Comparison of ENCODE assay signal across 9 mouse cellular contexts in genomic region chr17:36308855-36309254, GRCm38 (mm10). TPM values are rescaled to one million over a fixed set of nuclear protein-coding genes. Genes with fewer than 3 reads are reported as not detected.
DNase-seq lines count a peak whose midpoint lies in the region; ATAC-seq and TF ChIP-seq lines count a peak whose summit lies in the region.
"Not testable (repeated sequence)": the region's sequence is repeated elsewhere in the genome, so short reads cannot be mapped to it uniquely, and the experiment has no call there.
"Had no signal": no experiment of that assay in that cellular context is flagged by ENCODE, and none has a peak within 500 bp of the region (broad histone marks: within the 10 kb centered on the region; RNA-seq: fewer than 3 reads in every experiment).

No protein-coding gene starts in this region.

- not testable (repeated sequence) for TF ChIP-seq EP300 in heart, adult 2 months (IDR thresholded peaks at IDR 0.05; ENCODE audit: insufficient read depth, low read depth, low read length)

- peak; percentile 64; the same call in 1 of the 2 replicates for TF ChIP-seq CTCF in brain, embryonic 14.5 days (IDR thresholded peaks at IDR 0.05; ENCODE audit: borderline replicate concordance, extremely low read depth, insufficient read depth, insufficient read length)
- peak; percentile 76 for TF ChIP-seq CTCF in heart, adult 2 months (IDR thresholded peaks at IDR 0.05)
- TF ChIP-seq CTCF in kidney, postnatal 0 days (IDR thresholded peaks at IDR 0.05; ENCODE audit: low read depth) = peak; percentile 82

- WGBS in heart, adult 2 months = 1% methylated on average over 3 of the region's 3 CpGs
- WGBS in kidney, postnatal 0 days = 3% methylated on average over 3 of the region's 3 CpGs
- 1% methylated on average over 3 of the region's 3 CpGs for WGBS in limb, embryonic 14.5 days

- not testable (repeated sequence) for H3K4me3 ChIP-seq in heart, adult 2 months; kidney, postnatal 0 days (replicated peaks; ENCODE audit: low read depth, low read length); limb, embryonic 14.5 days (replicated peaks; ENCODE audit: low read length)

- not testable (repeated sequence) for H3K79me2 ChIP-seq in heart, adult 2 months (replicated peaks; ENCODE audit: control insufficient read depth, insufficient read depth, low read length)

- not testable (repeated sequence) for H3K27ac ChIP-seq in heart, adult 2 months; kidney, postnatal 0 days; limb, embryonic 14.5 days (replicated peaks; ENCODE audit: low read depth, low read length)

- H3K27me3 ChIP-seq in heart, adult 2 months (ENCODE audit: control insufficient read depth, insufficient read depth, low read length); kidney, postnatal 0 days (ENCODE audit: insufficient read depth, low read length); limb, embryonic 14.5 days (ENCODE audit: control insufficient read depth, insufficient read depth, low read length): not testable (repeated sequence)

- TF ChIP-seq POLR2A in brain, embryonic 14.5 days (IDR thresholded peaks at IDR 0.05; ENCODE audit: borderline replicate concordance, extremely low read depth, insufficient read depth, insufficient read length, poor library complexity, severe bottlenecking); heart, adult 2 months (IDR thresholded peaks at IDR 0.05; ENCODE audit: insufficient read depth, low read depth, low read length); limb, embryonic 14.5 days (IDR thresholded peaks at IDR 0.05; ENCODE audit: borderline replicate concordance, extremely low read depth, insufficient read depth, insufficient read length): not testable (repeated sequence)

- H3K4me2 ChIP-seq in kidney, postnatal 0 days (ENCODE audit: low read length); limb, embryonic 14.5 days (replicated peaks; ENCODE audit: low read depth, low read length, severe bottlenecking): not testable (repeated sequence)

- ATAC-seq in kidney, postnatal 0 days (replicated peaks; ENCODE audit: low FRiP score, low read depth) = not testable (repeated sequence)
- ATAC-seq in limb, embryonic 14.5 days (ENCODE audit: low FRiP score, low read depth) = 0 out of 2 replicates have a peak, but pooled peaks have one; percentile 30

- peak; percentile 82 for DNase-seq in CD4-positive helper T cell, adult 2 months (ENCODE audit: low read depth, low spot score)
- peak; percentile 93 for DNase-seq in brain, embryonic 14.5 days (ENCODE audit: low read depth)
- DNase-seq in fibroblast of lung, adult 2 months (ENCODE audit: low read depth) = peak; percentile 34
- DNase-seq in heart, adult 2 months = peak; percentile 36 to 45
- peak; percentile 82 for DNase-seq in kidney, postnatal 0 days (ENCODE audit: low spot score)
- DNase-seq in limb, embryonic 14.5 days (ENCODE audit: low spot score) = peak; percentile 81
- peak; percentile 89 for DNase-seq in naive thymus-derived CD4-positive, alpha-beta T cell, adult 2 months (ENCODE audit: low read depth)
- DNase-seq in spleen, postnatal 10 days (ENCODE audit: low spot score in 2 of 2) = peak; percentile 9 to 58

- H3K36me3 ChIP-seq in heart, adult 2 months (ENCODE audit: control insufficient read depth, insufficient read depth, low read length); kidney, postnatal 0 days (ENCODE audit: insufficient read depth, low read length); limb, embryonic 14.5 days (ENCODE audit: control insufficient read depth, insufficient read depth, low read length): not testable (repeated sequence)

- H3K9ac ChIP-seq in heart, adult 2 months (ENCODE audit: low read depth, low read length); kidney, postnatal 0 days (ENCODE audit: low read depth, low read length); limb, embryonic 14.5 days (ENCODE audit: low read depth, low read length, severe bottlenecking): not testable (repeated sequence)

- intact Hi-C loops in heart, adult 2 months (cut with DNase I) = loop anchor here (2.0 to 5.0 kb wide), 2 partner anchors 110 to 478 kb away; no protein-coding TSS in a partner anchor

- not testable (repeated sequence) for H3K9me3 ChIP-seq in kidney, postnatal 0 days (replicated peaks; ENCODE audit: low read length); limb, embryonic 14.5 days (ENCODE audit: control insufficient read depth, low read length)

- H3K4me1 ChIP-seq in heart, adult 2 months (ENCODE audit: control insufficient read depth, insufficient read depth, low read length); kidney, postnatal 0 days (replicated peaks; ENCODE audit: insufficient read depth, low read length); limb, embryonic 14.5 days (ENCODE audit: control insufficient read depth, insufficient read depth, low read length): not testable (repeated sequence)

RNA-seq across cellular contexts. Expression of gene H2-M10.1, which starts 17.1 kb away (rescaled TPM):
- polyA plus RNA-seq in brain, embryonic 14.5 days (2012; rRNA removed) = not detected in 2 replicates
- not detected for total RNA-seq in heart, adult 2 months (2021)
- polyA plus RNA-seq in heart, adult 2 months (2012; rRNA removed) = not detected in 2 replicates
- polyA plus RNA-seq in kidney, postnatal 0 days (2015; fragmentation: Nextera tagmentation; extraction: Ambion mirVana) = not detected in 2 replicates
- not detected in 2 replicates for polyA plus RNA-seq in limb, embryonic 14.5 days (2012; rRNA removed)
- not detected in 2 replicates for polyA plus RNA-seq in limb, embryonic 14.5 days (2014; fragmentation: Nextera tagmentation; extraction: Ambion mirVana)
- total RNA-seq: layer of hippocampus, postnatal 25 days had no signal

RNA-seq across cellular contexts. Expression of gene H2-M10.2, which starts 22.6 kb away (rescaled TPM):
- not detected in 2 replicates for polyA plus RNA-seq in brain, embryonic 14.5 days (2012; rRNA removed)
- total RNA-seq in heart, adult 2 months (2021) = not detected
- not detected in 2 replicates for polyA plus RNA-seq in heart, adult 2 months (2012; rRNA removed)
- not detected in 2 replicates for polyA plus RNA-seq in kidney, postnatal 0 days (2015; fragmentation: Nextera tagmentation; extraction: Ambion mirVana)
- polyA plus RNA-seq in limb, embryonic 14.5 days (2012; rRNA removed) = not detected in 2 replicates
- polyA plus RNA-seq in limb, embryonic 14.5 days (2014; fragmentation: Nextera tagmentation; extraction: Ambion mirVana) = not detected in 2 replicates
- total RNA-seq: layer of hippocampus, postnatal 25 days had no signal

RNA-seq across cellular contexts. Expression of gene Trim39, which starts 36.8 kb away (rescaled TPM):
- 45.9 and 47.9 TPM in 2 replicates for polyA plus RNA-seq in brain, embryonic 14.5 days (2012; rRNA removed)
- total RNA-seq in heart, adult 2 months (2021) = 1 to 10 TPM; 6.7 to 7.6 TPM
- polyA plus RNA-seq in heart, adult 2 months (2012; rRNA removed) = 6.0 and 8.7 TPM in 2 replicates
- polyA plus RNA-seq in kidney, postnatal 0 days (2015; fragmentation: Nextera tagmentation; extraction: Ambion mirVana) = 9.6 and 10.2 TPM in 2 replicates
- polyA plus RNA-seq in limb, embryonic 14.5 days (2012; rRNA removed) = 42.6 and 44.6 TPM in 2 replicates
- polyA plus RNA-seq in limb, embryonic 14.5 days (2014; fragmentation: Nextera tagmentation; extraction: Ambion mirVana) = 14.5 and 16.9 TPM in 2 replicates

RNA-seq across cellular contexts. Expression of gene Rpp21, which starts 51.0 kb away (rescaled TPM):
- polyA plus RNA-seq in brain, embryonic 14.5 days (2012; rRNA removed) = 76.1 and 111 TPM in 2 replicates
- total RNA-seq in heart, adult 2 months (2021) = 10 to 100 TPM; 35.5 to 43.8 TPM
- polyA plus RNA-seq in heart, adult 2 months (2012; rRNA removed) = 49.8 and 59.1 TPM in 2 replicates
- 119 and 137 TPM in 2 replicates for polyA plus RNA-seq in kidney, postnatal 0 days (2015; fragmentation: Nextera tagmentation; extraction: Ambion mirVana)
- 73.2 and 87.5 TPM in 2 replicates for polyA plus RNA-seq in limb, embryonic 14.5 days (2012; rRNA removed)
- polyA plus RNA-seq in limb, embryonic 14.5 days (2014; fragmentation: Nextera tagmentation; extraction: Ambion mirVana) = 113 and 123 TPM in 2 replicates

RNA-seq across cellular contexts. Expression of gene H2-M10.3, which starts 59.4 kb away (rescaled TPM):
- not detected in 2 replicates for polyA plus RNA-seq in brain, embryonic 14.5 days (2012; rRNA removed)
- not detected for total RNA-seq in heart, adult 2 months (2021)
- not detected in 2 replicates for polyA plus RNA-seq in heart, adult 2 months (2012; rRNA removed)
- polyA plus RNA-seq in kidney, postnatal 0 days (2015; fragmentation: Nextera tagmentation; extraction: Ambion mirVana) = not detected in 2 replicates
- not detected in 2 replicates for polyA plus RNA-seq in limb, embryonic 14.5 days (2012; rRNA removed)
- polyA plus RNA-seq in limb, embryonic 14.5 days (2014; fragmentation: Nextera tagmentation; extraction: Ambion mirVana) = not detected in 2 replicates
- total RNA-seq: layer of hippocampus, postnatal 25 days had no signal

Comparison
In these comparisons a context has a peak if more than half of its experiments do, and no peak if none do; other contexts are left out.
1. DNase-seq: peak in every context shown above with its lines; median percentile 93 in brain, embryonic 14.5 days; 89 in naive thymus-derived CD4-positive, alpha-beta T cell, adult 2 months; 82 in CD4-positive helper T cell, adult 2 months; 82 in kidney, postnatal 0 days; 81 in limb, embryonic 14.5 days; 40 in heart, adult 2 months; 34 in fibroblast of lung, adult 2 months; 34 in spleen, postnatal 10 days.